Mouse (Mus musculus) liver, embryonic 14.5 days (tissue): ENCODE measurements at regions not wholly inside any gene's neighbourhood (a gene's known extent, or its start where the extent isn't known, plus 50 kb on each side); places are given as distances from the start of the nearest gene placed in this dataset.

Source experiments
- CTCF ChIP-seq: IDR thresholded peaks from 2 replicates; pipeline ENCODE4 v1.5.1; 2016; ENCODE audit warnings: antibody characterized with exemption, low read depth, control low read depth
- EP300 ChIP-seq: IDR thresholded peaks from 2 replicates; pipeline ENCODE4 v1.6.1; 2016; ENCODE audit warnings: antibody characterized with exemption, low read depth

DNA sequence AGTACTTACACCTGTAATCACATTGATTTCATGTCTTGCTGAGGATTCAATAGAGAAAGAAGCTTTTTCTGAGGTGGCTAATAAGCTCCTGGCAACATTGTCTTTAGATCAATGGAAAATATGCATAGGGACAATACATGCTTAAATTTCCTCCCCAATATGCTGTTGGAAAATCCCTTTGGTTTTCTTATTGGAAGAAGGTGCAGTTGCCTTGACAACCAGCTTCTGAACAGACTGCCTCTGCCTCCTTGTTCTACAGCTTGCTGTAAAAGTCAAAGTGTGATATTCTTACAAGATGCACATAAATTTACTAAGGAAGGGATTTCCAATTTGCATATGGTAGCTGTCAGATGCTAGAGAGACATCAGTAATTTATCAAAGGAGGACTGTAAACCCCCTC is 585.4 kb upstream of the Nr5a2 start:
- TF ChIP-seq CTCF = no peak
- TF ChIP-seq EP300 = no peak
